ENCODE assay signal across 9 mouse cellular contexts in the genomic region with DNA sequence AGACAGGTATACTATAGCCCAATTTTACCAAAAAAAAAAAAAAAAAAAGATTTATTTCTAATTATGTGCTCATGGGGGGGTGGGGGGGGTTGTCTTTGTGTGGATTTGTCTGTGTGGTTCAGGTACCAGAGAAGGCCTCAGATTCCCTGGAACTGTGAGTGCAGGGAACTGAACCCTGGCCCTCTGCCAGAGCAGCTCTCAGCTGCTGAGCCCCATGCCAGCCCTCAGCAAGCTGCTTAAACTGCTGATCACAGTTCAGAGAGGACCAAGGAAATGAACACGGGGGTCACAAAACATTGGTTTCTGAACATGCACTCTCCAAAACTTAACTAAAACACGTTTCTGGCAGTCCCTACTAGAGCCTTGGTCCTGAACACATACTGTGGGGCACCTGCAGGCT. TPM values are rescaled to one million over a fixed set of nuclear protein-coding genes. Genes with fewer than 3 reads are reported as not detected.
DNase-seq lines count a peak whose midpoint lies in the region; ATAC-seq lines count a peak whose summit lies in the region.
"Had no signal": no experiment of that assay in that cellular context is flagged by ENCODE, and none has a peak within 500 bp of the region (broad histone marks: within the 10 kb centered on the region; RNA-seq: fewer than 3 reads in every experiment).

No protein-coding gene starts in this region.

- H3K4me2 ChIP-seq in liver, embryonic 15.5 days: no peak overlapping the region
- H3K4me2 ChIP-seq in midbrain, embryonic 15.5 days: no peak overlapping the region
- H3K4me2 ChIP-seq: lung, embryonic 15.5 days had no signal

- no peak overlapping the region for H3K9ac ChIP-seq in liver, embryonic 15.5 days
- H3K9ac ChIP-seq in midbrain, embryonic 15.5 days: no peak overlapping the region
- H3K9ac ChIP-seq: lung, embryonic 15.5 days had no signal

- no peaks in the 10 kb centered on the region for H3K27me3 ChIP-seq in liver, embryonic 15.5 days
- no peaks in the 10 kb centered on the region for H3K27me3 ChIP-seq in midbrain, embryonic 15.5 days (replicated peaks)
- H3K27me3 ChIP-seq: lung, embryonic 15.5 days had no signal

- H3K27ac ChIP-seq in liver, embryonic 15.5 days (replicated peaks): peak overlapping the region; percentile 19; the same call in 1 of the 2 replicates
- no peak overlapping the region for H3K27ac ChIP-seq in midbrain, embryonic 15.5 days
- H3K27ac ChIP-seq: lung, embryonic 15.5 days had no signal

- no peaks in the 10 kb centered on the region for H3K9me3 ChIP-seq in liver, embryonic 15.5 days (replicated peaks)
- H3K9me3 ChIP-seq in midbrain, embryonic 15.5 days: no peaks in the 10 kb centered on the region
- H3K9me3 ChIP-seq: lung, embryonic 15.5 days had no signal

- peaks cover 60% of the 10 kb centered on the region for H3K36me3 ChIP-seq in liver, embryonic 15.5 days (replicated peaks)
- peaks cover 44% of the 10 kb centered on the region for H3K36me3 ChIP-seq in midbrain, embryonic 15.5 days (replicated peaks)

- H3K4me1 ChIP-seq in liver, embryonic 15.5 days (replicated peaks): peaks cover 20% of the 10 kb centered on the region
- H3K4me1 ChIP-seq in midbrain, embryonic 15.5 days: no peaks in the 10 kb centered on the region
- H3K4me1 ChIP-seq: lung, embryonic 15.5 days had no signal

- peak; percentile 45 to 47 for DNase-seq in adrenal gland, adult 18-20 months (ENCODE audit: low spot score in 2 of 2)
- DNase-seq in adrenal gland, adult 8-10 months: no peak
- peak; percentile 12 for DNase-seq in lung, postnatal 14 days
- DNase-seq in lung, postnatal 4 days: no peak
- peak; percentile 42 to 53 for DNase-seq in gastrocnemius, adult 8-10 months (ENCODE audit: low spot score in 2 of 2)

- no peak overlapping the region for H3K4me3 ChIP-seq in liver, embryonic 15.5 days (replicated peaks)
- no peak overlapping the region for H3K4me3 ChIP-seq in midbrain, embryonic 15.5 days
- H3K4me3 ChIP-seq: lung, embryonic 15.5 days had no signal

- 61% methylated on average over 2 of the region's 2 CpGs for WGBS in liver, embryonic 15.5 days (ENCODE audit: insufficient replicate concordance)
- 77% methylated on average over 2 of the region's 2 CpGs for WGBS in midbrain, embryonic 15.5 days

- ATAC-seq in liver, embryonic 15.5 days (ENCODE audit: insufficient read depth): no peak
- ATAC-seq in midbrain, embryonic 15.5 days (replicated peaks): no peak
- no peak for ATAC-seq in CD4-positive, CD25-positive, alpha-beta regulatory T cell, adult 4 months

RNA-seq across cellular contexts. Expression of a gene that starts 16.4 kb away (rescaled TPM):
- 10 to 100 TPM; 43.8 to 49.3 TPM for total RNA-seq in adrenal gland, adult 18-20 months (2021)
- 10 to 100 TPM; 53.7 to 68.7 (median 64.1) TPM for total RNA-seq in adrenal gland, adult 8-10 months (2022)
- 10 to 100 TPM; 35.1 to 44.4 (median 38.9) TPM for total RNA-seq in gastrocnemius, adult 8-10 months (2022)
- polyA plus RNA-seq in liver, embryonic 15.5 days (2015; fragmentation: Nextera tagmentation; extraction: Ambion mirVana): 18.1 and 18.7 TPM in 2 replicates
- polyA plus RNA-seq in midbrain, embryonic 15.5 days (2015; fragmentation: Nextera tagmentation; extraction: Ambion mirVana): 46.4 and 47.2 TPM in 2 replicates
- polyA plus RNA-seq in CD4-positive, CD25-positive, alpha-beta regulatory T cell, adult 4 months (2017; shearing (Covaris generic)): 10 to 100 TPM; 38.3 to 53.6 TPM

RNA-seq across cellular contexts. Expression of a gene that starts 31.2 kb away (rescaled TPM):
- total RNA-seq in adrenal gland, adult 18-20 months (2021): 10 to 100 TPM in 1 of 2 experiments, 1 to 10 TPM in 1; 4.3 to 11.6 TPM
- total RNA-seq in adrenal gland, adult 8-10 months (2022): 10 to 100 TPM in 2 of 4 experiments, 1 to 10 TPM in 2; 5.9 to 22.1 (median 11.8) TPM
- total RNA-seq in gastrocnemius, adult 8-10 months (2022): not detected
- polyA plus RNA-seq in liver, embryonic 15.5 days (2015; fragmentation: Nextera tagmentation; extraction: Ambion mirVana): 0.09 TPM in 1 of 2 replicates, not detected in the other
- polyA plus RNA-seq in midbrain, embryonic 15.5 days (2015; fragmentation: Nextera tagmentation; extraction: Ambion mirVana): 1.1 and 1.5 TPM in 2 replicates
- polyA plus RNA-seq in CD4-positive, CD25-positive, alpha-beta regulatory T cell, adult 4 months (2017; shearing (Covaris generic)): not detected

RNA-seq across cellular contexts. Expression of a gene that starts 32.5 kb away (rescaled TPM):
- total RNA-seq in adrenal gland, adult 18-20 months (2021): 10 to 100 TPM; 73.5 to 83.4 TPM
- total RNA-seq in adrenal gland, adult 8-10 months (2022): 10 to 100 TPM; 86.9 to 99.4 (median 88.5) TPM
- total RNA-seq in gastrocnemius, adult 8-10 months (2022): 10 to 100 TPM; 37.0 to 44.9 (median 41.6) TPM
- 51.6 and 54.9 TPM in 2 replicates for polyA plus RNA-seq in liver, embryonic 15.5 days (2015; fragmentation: Nextera tagmentation; extraction: Ambion mirVana)
- polyA plus RNA-seq in midbrain, embryonic 15.5 days (2015; fragmentation: Nextera tagmentation; extraction: Ambion mirVana): 110 and 115 TPM in 2 replicates
- polyA plus RNA-seq in CD4-positive, CD25-positive, alpha-beta regulatory T cell, adult 4 months (2017; shearing (Covaris generic)): 10 to 100 TPM; 85.0 to 99.0 TPM

RNA-seq across cellular contexts. Expression of a gene that starts 46.2 kb away (rescaled TPM):
- under 1 TPM; 0.35 to 0.36 TPM for total RNA-seq in adrenal gland, adult 18-20 months (2021)
- total RNA-seq in adrenal gland, adult 8-10 months (2022): under 1 TPM; 0.29 to 0.52 (median 0.40) TPM
- not detected for total RNA-seq in gastrocnemius, adult 8-10 months (2022)
- not detected in 2 replicates for polyA plus RNA-seq in liver, embryonic 15.5 days (2015; fragmentation: Nextera tagmentation; extraction: Ambion mirVana)
- 1.0 and 1.3 TPM in 2 replicates for polyA plus RNA-seq in midbrain, embryonic 15.5 days (2015; fragmentation: Nextera tagmentation; extraction: Ambion mirVana)
- 1 to 10 TPM in 1 of 2 experiments, not detected in 1; 1.4 TPM for polyA plus RNA-seq in CD4-positive, CD25-positive, alpha-beta regulatory T cell, adult 4 months (2017; shearing (Covaris generic))

Comparison
In these comparisons a context has a peak if more than half of its experiments do, and no peak if none do; other contexts are left out.
1. DNase-seq: peak in adrenal gland, adult 18-20 months (2 of 2), lung, postnatal 14 days (single experiment) and gastrocnemius, adult 8-10 months (2 of 2); none in adrenal gland, adult 8-10 months (single experiment) and lung, postnatal 4 days (0 of 2).
2. RNA of a gene that starts 31.2 kb away (total RNA-seq): 5.9 to 22.1 TPM in adrenal gland, adult 8-10 months and 4.3 to 11.6 TPM in adrenal gland, adult 18-20 months; not detected in gastrocnemius, adult 8-10 months; every median in the first group is over 4 times any median in the second.